Mouse (Mus musculus): Measurements from ENCODE around the gene Hist3h2ba. TPM values are rescaled to one million over a fixed set of nuclear protein-coding genes. Genes with fewer than 3 reads are reported as not detected.
A peak's percentile ranks its signal among the peaks of the same experiment; 100 is the strongest.

The Hist3h2ba gene
- polyA plus RNA-seq, 1 experiment from 2014 or later: 75.5 TPM

GRCm38 (mm10) chr11:58929641-58930040 lies 19.1 kb upstream of the Hist3h2ba start:
- Histone ChIP-seq H3K4me1 (ENCODE audit: control insufficient read depth, insufficient read depth, low read length) (no peaks in the 10 kb centered on the region), H3K27ac (ENCODE audit: low read depth, low read length) (no peak overlapping the region), H3K9ac (ENCODE audit: low read length) (no peak overlapping the region), H3K9me3 (ENCODE audit: control insufficient read depth, low read length) (no peaks in the 10 kb centered on the region), H3K27me3 (ENCODE audit: control insufficient read depth, insufficient read depth, low read length) (no peaks in the 10 kb centered on the region), H3K4me2 (ENCODE audit: low read depth) (no peak overlapping the region), H3K36me3 (ENCODE audit: control insufficient read depth, insufficient read depth, low read length) (peaks cover 12% of the 10 kb centered on the region), H3K4me3 (ENCODE audit: low read depth, low read length) (no peak overlapping the region)
- no peak for DNase-seq (ENCODE audit: low spot score)
- WGBS: 70% methylated on average over 3 of the region's 3 CpGs
- ATAC-seq (ENCODE audit: insufficient read depth, low FRiP score, low TSS enrichment): no peak

- ATAC-seq (ENCODE audit: insufficient read depth, low FRiP score, low TSS enrichment) (no peak), DNase-seq (ENCODE audit: low spot score) (no peak)
- Histone ChIP-seq H3K4me2 (ENCODE audit: low read depth) (no peak overlapping the region), H3K9me3 (ENCODE audit: control insufficient read depth, low read length) (no peaks in the 10 kb centered on the region), H3K27ac (ENCODE audit: low read depth, low read length) (no peak overlapping the region), H3K4me3 (ENCODE audit: low read depth, low read length) (no peak overlapping the region), H3K36me3 (ENCODE audit: control insufficient read depth, insufficient read depth, low read length) (peaks cover 12% of the 10 kb centered on the region), H3K27me3 (ENCODE audit: control insufficient read depth, insufficient read depth, low read length) (no peaks in the 10 kb centered on the region), H3K9ac (ENCODE audit: low read length) (no peak overlapping the region), H3K4me1 (ENCODE audit: control insufficient read depth, insufficient read depth, low read length) (no peaks in the 10 kb centered on the region)
- WGBS: 97% methylated on average over 3 of the region's 3 CpGs
Observed at GRCm38 (mm10) chr11:58930254-58930653, 18.5 kb upstream of the Hist3h2ba start.

- no peaks in the 10 kb centered on the region; the same call in 1 of the 2 replicates for H3K4me1 ChIP-seq (ENCODE audit: control insufficient read depth, insufficient read depth, low read length)
- H3K27me3 ChIP-seq (ENCODE audit: control insufficient read depth, insufficient read depth, low read length): no peaks in the 10 kb centered on the region
- DNase-seq (ENCODE audit: low spot score) (no peak), ATAC-seq (ENCODE audit: insufficient read depth, low FRiP score, low TSS enrichment) (no peak)
- no peak overlapping the region for H3K9ac ChIP-seq (ENCODE audit: low read length)
- no peak overlapping the region for H3K27ac ChIP-seq (ENCODE audit: low read depth, low read length)
- no peaks in the 10 kb centered on the region for H3K9me3 ChIP-seq (ENCODE audit: control insufficient read depth, low read length)
- no peak overlapping the region for H3K4me2 ChIP-seq (ENCODE audit: low read depth)
- H3K4me3 ChIP-seq (ENCODE audit: low read depth, low read length): no peak overlapping the region
- peaks cover 14% of the 10 kb centered on the region for H3K36me3 ChIP-seq (ENCODE audit: control insufficient read depth, insufficient read depth, low read length)
- 78% methylated on average over 4 of the region's 4 CpGs for WGBS
Observed at GRCm38 (mm10) chr11:58931576-58931975, 17.1 kb upstream of the Hist3h2ba start.

- Histone ChIP-seq H3K4me3 (ENCODE audit: low read depth, low read length) (peak overlapping the region; percentile 93), H3K9ac (ENCODE audit: low read length) (peak overlapping the region; percentile 95), H3K4me2 (ENCODE audit: low read depth) (peak overlapping the region; percentile 91), H3K27me3 (ENCODE audit: control insufficient read depth, insufficient read depth, low read length) (no peaks in the 10 kb centered on the region), H3K4me1 (ENCODE audit: control insufficient read depth, insufficient read depth, low read length) (peaks cover 6% of the 10 kb centered on the region), H3K27ac (ENCODE audit: low read depth, low read length) (peak overlapping the region; percentile 71), H3K36me3 (ENCODE audit: control insufficient read depth, insufficient read depth, low read length) (peaks cover 6% of the 10 kb centered on the region; the same call in 1 of the 2 replicates), H3K9me3 (ENCODE audit: control insufficient read depth, low read length) (no peaks in the 10 kb centered on the region)
- WGBS: 2% methylated on average over 13 of the region's 13 CpGs
- DNase-seq (ENCODE audit: low spot score) (peak; percentile 45), ATAC-seq (ENCODE audit: insufficient read depth, low FRiP score, low TSS enrichment) (no peak; the same call in 1 of the 2 replicates)
Observed at GRCm38 (mm10) chr11:58937909-58938308, 10.8 kb upstream of the Hist3h2ba start.

GRCm38 (mm10) chr11:58938322-58939087 lies 10.2 kb upstream of the Hist3h2ba start, which contains the start of gene Rnf187:
TSS of gene Rnf187 (minus strand) at chr11:58938916.
- peak within 1 kb of the TSS; percentile 71 for H3K27ac ChIP-seq (ENCODE audit: low read depth, low read length)
- H3K9ac ChIP-seq (ENCODE audit: low read length): peak within 1 kb of the TSS; percentile 95
- peaks cover 4% of the 10 kb centered on the region; the same call in 1 of the 2 replicates for H3K36me3 ChIP-seq (ENCODE audit: control insufficient read depth, insufficient read depth, low read length)
- WGBS: 0% methylated on average over 53 of the region's 95 CpGs
- H3K4me1 ChIP-seq (ENCODE audit: control insufficient read depth, insufficient read depth, low read length): peaks cover 6% of the 10 kb centered on the region
- peak; percentile 98 for ATAC-seq (ENCODE audit: insufficient read depth, low FRiP score, low TSS enrichment)
- H3K4me3 ChIP-seq (ENCODE audit: low read depth, low read length): peak within 1 kb of the TSS; percentile 93
- H3K9me3 ChIP-seq (ENCODE audit: control insufficient read depth, low read length): no peaks in the 10 kb centered on the region
- H3K4me2 ChIP-seq (ENCODE audit: low read depth): peak within 1 kb of the TSS; percentile 91
- no peaks in the 10 kb centered on the region for H3K27me3 ChIP-seq (ENCODE audit: control insufficient read depth, insufficient read depth, low read length)
- DNase-seq (ENCODE audit: low spot score): peak; percentile 95

GRCm38 (mm10) chr11:58939088-58939439 lies 9.7 kb upstream of the Hist3h2ba start:
- Histone ChIP-seq H3K9me3 (ENCODE audit: control insufficient read depth, low read length) (no peaks in the 10 kb centered on the region), H3K27ac (ENCODE audit: low read depth, low read length) (peak overlapping the region; percentile 71), H3K9ac (ENCODE audit: low read length) (peak overlapping the region; percentile 95), H3K4me2 (ENCODE audit: low read depth) (peak overlapping the region; percentile 91), H3K27me3 (ENCODE audit: control insufficient read depth, insufficient read depth, low read length) (no peaks in the 10 kb centered on the region), H3K36me3 (ENCODE audit: control insufficient read depth, insufficient read depth, low read length) (0 out of 2 replicates have a peak, but pooled peaks cover 4% of the 10 kb centered on the region), H3K4me3 (ENCODE audit: low read depth, low read length) (peak overlapping the region; percentile 93), H3K4me1 (ENCODE audit: control insufficient read depth, insufficient read depth, low read length) (peaks cover 6% of the 10 kb centered on the region)
- WGBS: 17% methylated on average over 6 of the region's 6 CpGs
- no peak for DNase-seq (ENCODE audit: low spot score)
- ATAC-seq (ENCODE audit: insufficient read depth, low FRiP score, low TSS enrichment): no peak

- no peaks in the 10 kb centered on the region for H3K9me3 ChIP-seq (ENCODE audit: control insufficient read depth, low read length)
- H3K4me3 ChIP-seq (ENCODE audit: low read depth, low read length): no peak overlapping the region
- no peak overlapping the region for H3K9ac ChIP-seq (ENCODE audit: low read length)
- no peak overlapping the region for H3K27ac ChIP-seq (ENCODE audit: low read depth, low read length)
- H3K4me2 ChIP-seq (ENCODE audit: low read depth): no peak overlapping the region
- ATAC-seq (ENCODE audit: insufficient read depth, low FRiP score, low TSS enrichment) (no peak), DNase-seq (ENCODE audit: low spot score) (no peak)
- H3K36me3 ChIP-seq (ENCODE audit: control insufficient read depth, insufficient read depth, low read length): no peaks in the 10 kb centered on the region
- H3K4me1 ChIP-seq (ENCODE audit: control insufficient read depth, insufficient read depth, low read length): no peaks in the 10 kb centered on the region; the same call in 1 of the 2 replicates
- H3K27me3 ChIP-seq (ENCODE audit: control insufficient read depth, insufficient read depth, low read length): no peaks in the 10 kb centered on the region
- WGBS: 67% methylated on average over 5 of the region's 5 CpGs
Observed at GRCm38 (mm10) chr11:58944136-58944535, 4.6 kb upstream of the Hist3h2ba start.

- no peak for DNase-seq (ENCODE audit: low spot score)
- peak overlapping the region; percentile 76; the same call in 1 of the 2 replicates for H3K4me2 ChIP-seq (ENCODE audit: low read depth)
- no peak overlapping the region; the same call in 1 of the 2 replicates for H3K27ac ChIP-seq (ENCODE audit: low read depth, low read length)
- peak overlapping the region; percentile 62; the same call in 1 of the 2 replicates for H3K9ac ChIP-seq (ENCODE audit: low read length)
- H3K4me1 ChIP-seq (ENCODE audit: control insufficient read depth, insufficient read depth, low read length): no peaks in the 10 kb centered on the region; the same call in 1 of the 2 replicates
- H3K27me3 ChIP-seq (ENCODE audit: control insufficient read depth, insufficient read depth, low read length): no peaks in the 10 kb centered on the region
- 80% methylated on average over 3 of the region's 3 CpGs for WGBS
- H3K9me3 ChIP-seq (ENCODE audit: control insufficient read depth, low read length): no peaks in the 10 kb centered on the region
- no peak overlapping the region for H3K4me3 ChIP-seq (ENCODE audit: low read depth, low read length)
- ATAC-seq (ENCODE audit: insufficient read depth, low FRiP score, low TSS enrichment): no peak
- no peaks in the 10 kb centered on the region for H3K36me3 ChIP-seq (ENCODE audit: control insufficient read depth, insufficient read depth, low read length)
Observed at GRCm38 (mm10) chr11:58947306-58947705, 1.4 kb upstream of the Hist3h2ba start.

Data from neural tube, embryonic 11.5 days (tissue).